Mouse (Mus musculus) liver, embryonic 14.5 days (tissue): ENCODE measurements around the gene Dmxl2. TPM values are rescaled to one million over a fixed set of nuclear protein-coding genes. Genes with fewer than 3 reads are reported as not detected.
A peak's percentile ranks its signal among the peaks of the same experiment; 100 is the strongest.

ENCODE experiments used
- ATAC-seq: fragments of 200-750 bp; cut with Nextera tagmentation; 2 replicates; pipeline ENCODE4 v1.8.0; 2017; ENCODE audit warnings: moderate number of reproducible peaks, mild to moderate bottlenecking, moderate library complexity; ENCODE audit not compliant: insufficient read depth
- DNase-seq, 3 experiments: peaks; one replicate each; pipeline ENCODE4 v3.0.0-alpha.2; 2012 to 2013; ENCODE audit warnings: low read depth in 3 of 3, low spot score in 3 of 3
- H3K27ac ChIP-seq: fragments of 300-500 bp; sonication (generic); 2 replicates; pipeline ENCODE4 v1.5.1; 2014; ENCODE audit warnings: moderate library complexity, mild to moderate bottlenecking, control low read depth, inconsistent platforms
- H3K27me3 ChIP-seq: fragments of 300-500 bp; sonication (generic); 2 replicates; pipeline ENCODE4 v1.6.1; 2014; ENCODE audit warnings: mild to moderate bottlenecking, low read length, moderate library complexity; ENCODE audit not compliant: control insufficient read depth, insufficient read depth
- H3K36me3 ChIP-seq: fragments of 300-500 bp; sonication (generic); replicated peaks from 2 replicates; pipeline ENCODE4 v1.6.1; 2014; ENCODE audit warnings: low read depth; ENCODE audit not compliant: control insufficient read depth, insufficient read depth
- H3K4me1 ChIP-seq, 2 experiments: fragments of 200-500 bp in 1 of 2; fragments of 300-500 bp in 1 of 2; sonication (generic) in 1 of 2; replicated peaks; 2 replicates each; pipeline ENCODE4 v1.6.1; 2012 to 2014; ENCODE audit warnings: antibody characterized with exemption in 1 of 2, inconsistent platforms in 1 of 2, low read length in 1 of 2; ENCODE audit not compliant: control insufficient read depth in 2 of 2, insufficient read depth in 2 of 2
- H3K4me2 ChIP-seq: fragments of 300-500 bp; sonication (generic); 2 replicates; pipeline ENCODE4 v1.6.1; 2014; ENCODE audit warnings: low read depth, mild to moderate bottlenecking, control low read depth, moderate library complexity
- H3K4me3 ChIP-seq, 2 experiments: fragments of 200-500 bp in 1 of 2; fragments of 300-500 bp in 1 of 2; sonication (generic) in 1 of 2; 2 replicates each; pipeline ENCODE4 v1.5.1; 2012 to 2014; ENCODE audit warnings: low read depth in 2 of 2, low read length in 2 of 2, mild to moderate bottlenecking in 2 of 2, control low read depth in 1 of 2, inconsistent platforms in 1 of 2, moderate library complexity in 1 of 2; ENCODE audit not compliant: insufficient read depth in 1 of 2
- H3K9ac ChIP-seq: fragments of 300-500 bp; sonication (generic); replicated peaks from 2 replicates; pipeline ENCODE4 v1.6.1; 2014; ENCODE audit warnings: mild to moderate bottlenecking, control low read depth, moderate library complexity
- H3K9me3 ChIP-seq: fragments of 300-500 bp; sonication (generic); 2 replicates; pipeline ENCODE4 v1.6.1; 2016; ENCODE audit warnings: low read length, mixed read lengths; ENCODE audit not compliant: control insufficient read depth
- CTCF ChIP-seq: IDR thresholded peaks from 2 replicates; pipeline ENCODE4 v1.5.1; 2016; ENCODE audit warnings: antibody characterized with exemption, low read depth, control low read depth
- EP300 ChIP-seq: IDR thresholded peaks from 2 replicates; pipeline ENCODE4 v1.6.1; 2016; ENCODE audit warnings: antibody characterized with exemption, low read depth
- WGBS: fragments of 180-500 bp; shearing (Covaris S2); extraction: QIAGEN DNeasy Blood & Tissue Kit; methylation state at CpG from one replicate; pipeline ENCODE4 v1.1.7; 2014; ENCODE audit not compliant: insufficient replicate concordance; 5-methylcytosine and 5-hydroxymethylcytosine counted together
- polyA plus RNA-seq, 2 experiments: library from polyadenylated mRNA; depleted of rRNA in 1 of 2; stranded (reverse) in 1 of 2; unstranded in 1 of 2; fragments of >200 nt; fragmentation: Nextera tagmentation in 1 of 2; extraction: Ambion mirVana in 1 of 2; gene quantifications; 2 replicates each; pipeline versions ENCODE4 v1.2.1 to v1.2.3; 2012 to 2014

Dmxl2 gene
- polyA plus RNA-seq, 2 experiments = 0.98 to 0.99 TPM

DNA sequence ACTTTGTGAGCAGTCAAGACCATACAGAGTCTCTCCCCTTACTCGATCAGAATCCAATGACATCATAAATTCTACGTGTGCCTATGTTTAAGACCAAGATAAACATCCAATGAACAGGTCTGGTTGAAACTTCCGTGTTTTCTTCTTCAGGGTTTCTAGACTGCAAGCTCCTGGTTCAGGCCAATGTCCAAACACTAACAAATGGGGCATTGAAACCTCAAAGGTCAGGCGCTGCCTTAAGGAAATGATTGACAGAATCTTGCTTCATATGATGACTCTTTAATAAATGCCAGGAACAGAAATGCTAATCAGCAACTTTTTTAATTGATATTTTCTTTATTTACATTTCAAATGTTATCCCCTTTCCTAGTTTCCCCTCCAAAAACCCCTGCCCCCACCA is 18.9 kb upstream of the Dmxl2 start:
- no peaks in the 10 kb centered on the region for H3K36me3 ChIP-seq
- 56% methylated on average over 4 of the region's 4 CpGs for WGBS
- H3K27me3 ChIP-seq = no peaks in the 10 kb centered on the region
- no peak overlapping the region for H3K9ac ChIP-seq
- H3K9me3 ChIP-seq = no peaks in the 10 kb centered on the region
- no peak for TF ChIP-seq CTCF
- no peak for TF ChIP-seq EP300
- ATAC-seq = no peak
- no peak overlapping the region for H3K27ac ChIP-seq
- no peak overlapping the region for H3K4me2 ChIP-seq
- H3K4me3 ChIP-seq = no peak overlapping the region
- H3K4me1 ChIP-seq = no peaks in the 10 kb centered on the region
- no peak for DNase-seq

DNA sequence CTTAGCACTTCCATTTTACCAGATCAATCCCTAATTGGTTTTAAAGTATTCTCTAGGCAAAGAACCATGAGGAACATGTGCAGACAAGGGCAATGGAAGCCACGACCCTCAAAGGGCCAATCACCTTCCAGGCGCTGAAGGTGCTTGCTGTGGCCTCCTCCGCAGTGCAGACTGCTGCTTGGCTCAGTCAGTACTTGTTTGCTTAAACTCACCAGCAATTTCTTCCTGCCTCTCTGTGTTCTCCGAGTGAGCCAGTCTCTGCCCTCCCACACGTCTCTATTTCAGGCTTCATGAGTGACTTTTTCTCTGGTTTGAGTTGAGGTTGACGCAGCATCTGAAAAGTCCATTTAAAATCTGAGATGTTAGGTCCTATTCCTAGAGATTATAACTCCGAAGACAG is 17.5 kb upstream of the Dmxl2 start:
- 50% methylated on average over 7 of the region's 7 CpGs for WGBS
- Histone ChIP-seq H3K4me3 (no peak overlapping the region), H3K9me3 (no peaks in the 10 kb centered on the region), H3K27me3 (no peaks in the 10 kb centered on the region), H3K4me1 (no peaks in the 10 kb centered on the region), H3K36me3 (no peaks in the 10 kb centered on the region), H3K9ac (no peak overlapping the region), H3K27ac (no peak overlapping the region), H3K4me2 (no peak overlapping the region)
- no peak for TF ChIP-seq CTCF
- TF ChIP-seq EP300 = no peak
- ATAC-seq (no peak), DNase-seq (no peak)

DNA sequence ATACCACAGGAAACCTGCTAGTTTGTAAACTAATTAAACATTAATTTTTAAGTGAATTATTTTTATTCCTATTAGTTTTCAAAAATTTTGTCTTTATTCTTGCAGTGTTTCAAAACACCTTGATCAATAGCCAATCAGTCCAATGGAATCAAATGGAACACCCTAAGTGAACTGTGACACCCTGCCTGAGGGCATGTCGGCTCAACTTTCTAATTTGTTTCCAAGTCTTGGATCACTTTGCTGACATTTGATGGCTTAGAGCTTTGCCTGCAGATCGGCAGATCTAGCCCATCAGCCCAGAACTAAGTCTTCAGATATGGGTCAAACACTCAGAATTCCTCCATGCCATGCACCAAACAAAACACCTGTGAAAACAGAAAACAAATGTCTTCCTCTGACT is 14.6 kb upstream of the Dmxl2 start:
- Histone ChIP-seq H3K9me3 (no peaks in the 10 kb centered on the region), H3K4me1 (no peaks in the 10 kb centered on the region), H3K27me3 (no peaks in the 10 kb centered on the region), H3K4me2 (no peak overlapping the region), H3K4me3 (no peak overlapping the region), H3K36me3 (no peaks in the 10 kb centered on the region), H3K27ac (no peak overlapping the region), H3K9ac (no peak overlapping the region)
- WGBS = 65% methylated on average over 2 of the region's 2 CpGs
- TF ChIP-seq CTCF = no peak
- no peak for TF ChIP-seq EP300
- ATAC-seq (no peak), DNase-seq (no peak)

GRCm38 (mm10) chr9:54502873-54503272 is 1.4 kb upstream of the Dmxl2 start:
- no peak overlapping the region for H3K9ac ChIP-seq
- 0 out of 4 replicates have a peak, but pooled peaks cover 0 to 2% of the 10 kb centered on the region in 2 experiments for H3K4me1 ChIP-seq
- 17% methylated on average over 12 of the region's 12 CpGs for WGBS
- TF ChIP-seq CTCF (no peak), EP300 (no peak)
- ATAC-seq (no peak), DNase-seq (no peak)
- no peak overlapping the region for H3K4me3 ChIP-seq
- H3K9me3 ChIP-seq = no peaks in the 10 kb centered on the region
- H3K27me3 ChIP-seq = peaks cover 26% of the 10 kb centered on the region
- peak overlapping the region; percentile 79 for H3K4me2 ChIP-seq
- H3K36me3 ChIP-seq = no peaks in the 10 kb centered on the region
- H3K27ac ChIP-seq = no peak overlapping the region

DNA sequence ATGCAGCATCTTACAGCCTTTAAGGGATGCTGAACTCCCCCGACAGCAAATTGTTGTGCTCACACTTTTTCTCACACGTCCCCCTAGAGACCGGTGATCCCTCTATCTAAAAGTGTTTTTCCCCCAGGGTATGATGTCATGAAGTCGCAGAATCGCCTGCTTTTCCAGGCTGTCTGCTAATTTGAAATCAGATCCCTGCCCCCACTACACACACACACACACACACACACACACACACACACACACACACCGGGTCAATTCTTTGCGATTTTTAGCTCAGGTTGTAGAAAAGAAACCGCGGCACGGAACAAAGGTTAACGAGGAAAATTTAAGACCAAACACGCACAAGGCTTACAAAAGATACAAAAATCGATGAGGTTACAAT is 677 bp upstream of the Dmxl2 start:
- 8% methylated on average over 13 of the region's 13 CpGs for WGBS
- Histone ChIP-seq H3K4me1 (0 out of 4 replicates have a peak, but pooled peaks cover 0 to 2% of the 10 kb centered on the region in 2 experiments), H3K9ac (no peak overlapping the region), H3K4me3 (peak overlapping the region; percentile 58 to 65), H3K4me2 (peak overlapping the region; percentile 79), H3K27ac (no peak overlapping the region), H3K9me3 (no peaks in the 10 kb centered on the region), H3K36me3 (no peaks in the 10 kb centered on the region), H3K27me3 (peaks cover 26% of the 10 kb centered on the region)
- TF ChIP-seq EP300 = no peak
- TF ChIP-seq CTCF = no peak
- no peak for DNase-seq
- no peak for ATAC-seq
